Mouse (Mus musculus) intestine, embryonic 15.5 days (tissue): ENCODE results near the gene Ucn2. TPM values are rescaled to one million over a fixed set of nuclear protein-coding genes. Genes with fewer than 3 reads are reported as not detected.

ENCODE experiments used
- ATAC-seq: fragments of 200-750 bp; cut with Nextera tagmentation; 2 replicates; pipeline ENCODE4 v1.8.0; 2017; ENCODE audit warnings: moderate TSS enrichment, moderate library complexity
- H3K27ac ChIP-seq: fragments of 300-500 bp; sonication (generic); 2 replicates; pipeline ENCODE4 v1.5.1; 2015; ENCODE audit warnings: mild to moderate bottlenecking, inconsistent platforms
- H3K27me3 ChIP-seq: fragments of 300-500 bp; sonication (generic); replicated peaks from 2 replicates; pipeline ENCODE4 v1.6.1; 2015; ENCODE audit warnings: inconsistent platforms
- H3K36me3 ChIP-seq: fragments of 300-500 bp; sonication (generic); 2 replicates; pipeline ENCODE4 v1.6.1; 2015; ENCODE audit warnings: inconsistent platforms
- H3K4me1 ChIP-seq: fragments of 300-500 bp; sonication (generic); replicated peaks from 2 replicates; pipeline ENCODE4 v1.6.1; 2015; ENCODE audit warnings: inconsistent platforms
- H3K4me2 ChIP-seq: fragments of 300-500 bp; sonication (generic); replicated peaks from 2 replicates; pipeline ENCODE4 v1.6.1; 2015; ENCODE audit warnings: mild to moderate bottlenecking, inconsistent platforms
- H3K4me3 ChIP-seq: fragments of 300-500 bp; sonication (generic); replicated peaks from 2 replicates; pipeline ENCODE4 v1.5.1; 2015; ENCODE audit warnings: inconsistent platforms
- H3K9ac ChIP-seq: fragments of 300-500 bp; sonication (generic); 2 replicates; pipeline ENCODE4 v1.6.1; 2015; ENCODE audit warnings: inconsistent platforms
- H3K9me3 ChIP-seq: fragments of 300-500 bp; sonication (generic); 2 replicates; pipeline ENCODE4 v1.6.1; 2016; ENCODE audit warnings: inconsistent platforms
- WGBS: fragments of 180-500 bp; shearing (Covaris S2); methylation state at CpG from one replicate; pipeline ENCODE4 v1.1.7; 2015; 5-methylcytosine and 5-hydroxymethylcytosine counted together
- polyA plus RNA-seq: library from polyadenylated mRNA; unstranded; fragments of >200 nt; fragmentation: Nextera tagmentation; extraction: Ambion mirVana; gene quantifications from 2 replicates; pipeline ENCODE4 v1.2.1, GENCODE M21; 2015

Gene Ucn2
- polyA plus RNA-seq: not detected in 2 replicates

DNA sequence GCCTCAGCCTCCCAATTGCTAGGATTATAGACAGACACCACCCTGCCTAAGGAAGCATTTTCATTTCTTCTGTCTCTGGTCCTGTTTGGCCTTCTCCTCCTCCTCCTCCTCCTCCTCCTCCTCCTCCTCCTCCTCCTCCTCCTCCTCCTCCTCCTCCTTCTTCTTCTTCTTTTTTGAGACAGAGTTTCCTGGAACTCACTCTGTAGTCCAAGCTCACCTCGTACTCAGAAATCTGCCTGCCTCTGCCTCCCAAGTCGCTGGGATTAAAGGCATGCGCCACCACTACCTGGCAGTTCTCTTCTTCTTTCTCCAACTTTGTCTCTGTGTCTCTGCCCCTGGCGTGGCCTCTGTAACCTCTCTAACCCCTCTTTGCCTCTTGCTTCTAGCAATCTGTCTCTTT lies at the start of gene Ucn2:
Gene Ucn2, plus strand, starts transcription at position 301 of the 400 bp plus-strand sequence.
- peaks cover 33% of the 10 kb centered on the region for H3K4me1 ChIP-seq
- no peak within 1 kb of the TSS for H3K4me2 ChIP-seq
- H3K27ac ChIP-seq: no peak within 1 kb of the TSS
- no peaks in the 10 kb centered on the region for H3K36me3 ChIP-seq
- H3K4me3 ChIP-seq: no peak within 1 kb of the TSS
- WGBS: 78% methylated on average over 4 of the region's 4 CpGs
- H3K9me3 ChIP-seq: no peaks in the 10 kb centered on the region
- no peak within 1 kb of the TSS for H3K9ac ChIP-seq
- no peaks in the 10 kb centered on the region for H3K27me3 ChIP-seq
- no peak for ATAC-seq

GRCm38 (mm10) chr9:108936418-108937364 lies 49.1 kb upstream of the Ucn2 start, which contains the start of gene Uqcrc1:
TSS of gene Uqcrc1 (plus strand) at chr9:108936633.
- no peaks in the 10 kb centered on the region for H3K27me3 ChIP-seq
- H3K4me1 ChIP-seq: peaks cover 4% of the 10 kb centered on the region; the same call in 1 of the 2 replicates
- H3K9me3 ChIP-seq: no peaks in the 10 kb centered on the region
- peak; percentile 95 for ATAC-seq
- peak within 1 kb of the TSS; percentile 74 for H3K9ac ChIP-seq
- peak within 1 kb of the TSS; percentile 59 for H3K4me2 ChIP-seq
- H3K4me3 ChIP-seq: peak within 1 kb of the TSS; percentile 67
- 1% methylated on average over 58 of the region's 58 CpGs for WGBS
- H3K27ac ChIP-seq: peak within 1 kb of the TSS; percentile 32
- peaks cover 18% of the 10 kb centered on the region for H3K36me3 ChIP-seq

DNA sequence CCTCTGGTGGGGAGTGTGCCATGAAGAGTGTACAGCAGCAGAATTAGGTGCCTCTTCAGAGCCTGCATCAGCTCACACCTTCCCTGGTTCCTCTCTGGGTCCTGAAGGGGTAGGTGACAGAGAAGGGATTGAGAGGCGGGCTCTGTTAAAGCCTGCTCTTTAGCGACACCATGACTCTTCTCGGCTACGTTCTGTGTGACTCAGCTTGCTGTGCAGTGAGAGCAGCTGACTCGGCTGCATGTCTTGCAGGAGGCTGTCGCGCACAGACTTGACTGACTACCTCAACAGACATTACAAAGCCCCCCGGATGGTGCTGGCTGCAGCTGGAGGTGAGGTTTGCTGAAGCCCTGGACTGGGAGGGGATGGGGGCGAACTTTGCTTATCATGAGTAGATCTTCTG lies 40.7 kb upstream of the Ucn2 start:
- WGBS: 84% methylated on average over 9 of the region's 9 CpGs
- Histone ChIP-seq H3K9ac (no peak overlapping the region), H3K4me3 (no peak overlapping the region), H3K4me1 (no peaks in the 10 kb centered on the region), H3K27ac (no peak overlapping the region), H3K27me3 (no peaks in the 10 kb centered on the region), H3K4me2 (no peak overlapping the region), H3K36me3 (peaks cover 53% of the 10 kb centered on the region), H3K9me3 (no peaks in the 10 kb centered on the region)
- no peak for ATAC-seq

DNA sequence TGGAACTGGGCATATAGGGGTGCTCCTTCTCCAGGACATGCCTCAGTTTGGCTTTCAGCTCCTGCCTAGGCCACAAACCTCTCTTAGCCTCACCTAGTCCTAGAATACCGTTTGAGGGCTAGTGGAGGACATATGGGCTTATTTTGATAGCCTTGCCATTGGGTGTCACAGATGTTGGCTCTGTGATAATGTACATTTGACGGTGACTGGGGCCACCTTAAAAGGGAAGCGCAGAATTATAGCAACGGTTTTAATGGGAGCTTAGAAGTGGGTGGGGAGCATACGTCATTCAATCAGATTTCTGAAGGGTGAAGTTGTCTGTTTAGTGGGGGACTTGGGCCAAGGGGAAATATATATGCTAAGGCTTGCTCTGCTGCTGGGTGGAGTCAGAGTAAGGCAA lies 40.2 kb upstream of the Ucn2 start:
- ATAC-seq: no peak

GRCm38 (mm10) chr9:108949231-108949966 lies 36.4 kb upstream of the Ucn2 start:
- ATAC-seq: peak; percentile 24; the same call in 1 of the 2 replicates
- H3K36me3 ChIP-seq: peaks cover 39% of the 10 kb centered on the region
- H3K4me2 ChIP-seq: no peak overlapping the region
- H3K27ac ChIP-seq: peak overlapping the region; percentile 22; the same call in 1 of the 2 replicates
- H3K27me3 ChIP-seq: peaks cover 12% of the 10 kb centered on the region
- no peak overlapping the region for H3K9ac ChIP-seq
- no peaks in the 10 kb centered on the region; the same call in 1 of the 2 replicates for H3K4me1 ChIP-seq
- no peak overlapping the region for H3K4me3 ChIP-seq
- WGBS: 72% methylated on average over 13 of the region's 13 CpGs
- H3K9me3 ChIP-seq: no peaks in the 10 kb centered on the region

More for the DNA sequence above, 40.2 kb upstream of the Ucn2 start:
- Histone ChIP-seq H3K9ac (no peak overlapping the region), H3K27me3 (no peaks in the 10 kb centered on the region), H3K4me2 (no peak overlapping the region), H3K27ac (no peak overlapping the region), H3K4me3 (no peak overlapping the region), H3K36me3 (peaks cover 57% of the 10 kb centered on the region), H3K9me3 (no peaks in the 10 kb centered on the region), H3K4me1 (no peaks in the 10 kb centered on the region)
- WGBS: 82% methylated on average over 5 of the region's 5 CpGs

- ATAC-seq: 0 out of 2 replicates have a peak, but pooled peaks have one; percentile 2
Observed at GRCm38 (mm10) chr9:108949967-108950728, 35.7 kb upstream of the Ucn2 start.

DNA sequence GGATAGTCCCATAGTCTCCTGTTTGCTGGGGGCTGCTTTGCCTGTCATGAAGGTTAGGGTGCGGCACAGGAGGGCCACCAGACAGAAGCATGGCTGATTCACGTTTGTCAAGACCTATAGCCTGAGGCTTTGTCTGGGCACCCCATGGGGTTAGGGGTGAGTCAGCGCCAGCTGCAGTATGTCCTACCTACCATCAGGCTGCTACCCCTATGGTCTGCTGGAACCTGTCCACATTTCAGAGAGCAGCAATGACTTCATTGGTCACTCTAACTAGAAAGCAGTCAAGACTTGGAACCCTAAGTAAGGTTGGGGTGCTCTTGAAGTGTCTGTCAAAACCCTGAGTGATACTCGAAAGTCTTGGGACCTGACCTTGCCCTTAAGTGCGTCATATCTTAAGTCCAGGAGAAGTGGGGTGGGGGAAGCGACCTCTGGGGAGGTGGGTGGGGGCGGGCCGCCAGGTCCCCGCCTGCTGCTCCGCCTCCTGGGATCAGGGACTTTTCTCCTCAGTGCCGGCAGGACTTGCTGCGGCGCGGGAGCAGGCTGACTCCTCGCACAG lies 32.7 kb upstream of the Ucn2 start, which contains the start of gene Col7a1:
Gene Col7a1, plus strand, starts transcription at position 506 of the 556 bp plus-strand sequence.
- Histone ChIP-seq H3K9ac (no peak within 1 kb of the TSS), H3K4me2 (peak within 1 kb of the TSS; percentile 51)
- 10% methylated on average over 15 of the region's 15 CpGs for WGBS

More at GRCm38 (mm10) chr9:108949967-108950728, 35.7 kb upstream of the Ucn2 start:
- Histone ChIP-seq H3K9ac (no peak overlapping the region), H3K27me3 (peaks cover 12% of the 10 kb centered on the region), H3K4me2 (no peak overlapping the region), H3K9me3 (no peaks in the 10 kb centered on the region), H3K4me1 (no peaks in the 10 kb centered on the region; the same call in 1 of the 2 replicates), H3K36me3 (peaks cover 33% of the 10 kb centered on the region), H3K27ac (no peak overlapping the region), H3K4me3 (no peak overlapping the region)
- WGBS: 85% methylated on average over 9 of the region's 9 CpGs

DNA sequence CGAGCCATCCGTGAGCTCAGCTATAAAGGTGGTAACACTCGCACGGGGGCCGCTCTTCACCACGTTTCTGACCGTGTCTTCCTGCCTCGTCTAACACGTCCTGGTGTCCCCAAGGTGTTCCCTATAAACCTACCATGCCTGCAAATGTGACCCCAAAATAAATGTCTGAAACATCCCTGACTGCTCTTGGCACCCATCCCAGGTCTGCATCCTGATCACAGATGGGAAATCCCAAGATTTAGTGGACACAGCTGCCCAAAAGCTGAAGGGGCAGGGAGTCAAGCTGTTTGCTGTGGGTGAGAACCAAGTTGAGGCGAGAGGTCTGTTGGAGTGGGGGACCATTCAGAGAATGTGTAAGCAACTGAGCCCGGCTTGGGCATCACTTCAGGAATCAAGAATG lies 30.6 kb upstream of the Ucn2 start:
- peaks cover 12% of the 10 kb centered on the region for H3K27me3 ChIP-seq
- 84% methylated on average over 11 of the region's 11 CpGs for WGBS
- no peak for ATAC-seq
- no peak overlapping the region for H3K9ac ChIP-seq
- H3K36me3 ChIP-seq: peaks cover 2% of the 10 kb centered on the region
- no peaks in the 10 kb centered on the region; the same call in 1 of the 2 replicates for H3K4me1 ChIP-seq
- H3K9me3 ChIP-seq: no peaks in the 10 kb centered on the region
- no peak overlapping the region for H3K27ac ChIP-seq
- H3K4me3 ChIP-seq: no peak overlapping the region
- H3K4me2 ChIP-seq: no peak overlapping the region

More for the DNA sequence above, 32.7 kb upstream of the Ucn2 start, which contains the start of gene Col7a1:
- Histone ChIP-seq H3K9me3 (no peaks in the 10 kb centered on the region), H3K4me1 (no peaks in the 10 kb centered on the region; the same call in 1 of the 2 replicates), H3K27me3 (peaks cover 12% of the 10 kb centered on the region), H3K27ac (no peak within 1 kb of the TSS), H3K36me3 (peaks cover 7% of the 10 kb centered on the region), H3K4me3 (peak within 1 kb of the TSS; percentile 20; the same call in 1 of the 2 replicates)
- ATAC-seq: no peak

DNA sequence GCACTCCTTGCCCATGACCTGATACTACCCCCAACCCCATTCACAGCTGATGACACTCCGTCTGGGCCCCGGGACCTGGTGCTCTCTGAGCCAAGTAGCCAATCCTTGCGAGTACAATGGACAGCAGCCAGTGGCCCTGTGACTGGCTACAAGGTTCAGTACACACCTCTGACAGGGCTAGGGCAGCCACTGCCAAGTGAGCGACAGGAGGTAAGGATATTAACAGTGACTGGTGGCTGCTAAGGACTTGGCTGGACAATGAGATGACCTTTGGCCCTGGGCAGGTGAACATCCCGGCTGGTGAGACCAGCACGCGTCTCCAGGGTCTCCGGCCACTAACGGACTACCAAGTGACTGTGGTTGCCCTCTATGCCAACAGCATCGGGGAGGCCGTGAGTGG lies 30.0 kb upstream of the Ucn2 start:
- H3K9me3 ChIP-seq: no peaks in the 10 kb centered on the region
- no peak overlapping the region for H3K27ac ChIP-seq
- no peak overlapping the region for H3K4me3 ChIP-seq
- no peak overlapping the region for H3K4me2 ChIP-seq
- no peak overlapping the region for H3K9ac ChIP-seq
- no peaks in the 10 kb centered on the region for H3K36me3 ChIP-seq
- peaks cover 12% of the 10 kb centered on the region for H3K27me3 ChIP-seq
- no peaks in the 10 kb centered on the region; the same call in 1 of the 2 replicates for H3K4me1 ChIP-seq
- ATAC-seq: no peak
- 87% methylated on average over 11 of the region's 11 CpGs for WGBS

DNA sequence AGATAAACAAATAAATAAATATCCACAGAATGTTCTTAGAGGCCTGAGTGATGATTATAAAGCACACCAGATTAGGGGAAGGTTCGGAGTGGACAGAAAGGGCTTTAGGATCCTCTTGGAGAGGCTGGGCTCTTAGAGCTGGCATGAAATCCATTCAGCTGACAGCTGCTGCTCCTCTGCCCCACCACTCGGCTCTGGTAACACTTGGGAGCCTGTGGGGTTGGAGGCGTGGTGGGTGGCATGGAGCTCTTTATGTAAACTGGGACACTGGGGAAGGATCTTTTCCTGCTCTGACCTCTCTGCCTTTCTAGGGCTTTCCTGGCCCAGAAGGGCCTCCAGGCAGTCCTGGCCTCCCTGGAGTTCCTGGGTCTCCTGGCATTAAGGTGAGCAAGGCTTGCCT lies 22.2 kb upstream of the Ucn2 start:
- no peak overlapping the region for H3K4me3 ChIP-seq
- H3K9ac ChIP-seq: no peak overlapping the region
- H3K4me2 ChIP-seq: no peak overlapping the region
- no peak overlapping the region for H3K27ac ChIP-seq
- no peaks in the 10 kb centered on the region for H3K9me3 ChIP-seq
- WGBS: 70% methylated on average over 3 of the region's 3 CpGs
- H3K36me3 ChIP-seq: no peaks in the 10 kb centered on the region
- ATAC-seq: no peak
- H3K4me1 ChIP-seq: no peaks in the 10 kb centered on the region
- no peaks in the 10 kb centered on the region for H3K27me3 ChIP-seq

GRCm38 (mm10) chr9:108964338-108964737 lies 21.5 kb upstream of the Ucn2 start:
- peak; percentile 53 for ATAC-seq
- Histone ChIP-seq H3K4me1 (no peaks in the 10 kb centered on the region), H3K9me3 (no peaks in the 10 kb centered on the region), H3K27me3 (no peaks in the 10 kb centered on the region), H3K9ac (no peak overlapping the region), H3K27ac (no peak overlapping the region), H3K36me3 (no peaks in the 10 kb centered on the region), H3K4me3 (no peak overlapping the region), H3K4me2 (no peak overlapping the region)
- 74% methylated on average over 6 of the region's 6 CpGs for WGBS
